Mouse (Mus musculus): Measurements from ENCODE around the gene Foxn1. TPM values are rescaled to one million over a fixed set of nuclear protein-coding genes. Genes with fewer than 3 reads are reported as not detected.

Gene Foxn1
- polyA plus RNA-seq, 1 experiment, result 0.06 TPM

DNA sequence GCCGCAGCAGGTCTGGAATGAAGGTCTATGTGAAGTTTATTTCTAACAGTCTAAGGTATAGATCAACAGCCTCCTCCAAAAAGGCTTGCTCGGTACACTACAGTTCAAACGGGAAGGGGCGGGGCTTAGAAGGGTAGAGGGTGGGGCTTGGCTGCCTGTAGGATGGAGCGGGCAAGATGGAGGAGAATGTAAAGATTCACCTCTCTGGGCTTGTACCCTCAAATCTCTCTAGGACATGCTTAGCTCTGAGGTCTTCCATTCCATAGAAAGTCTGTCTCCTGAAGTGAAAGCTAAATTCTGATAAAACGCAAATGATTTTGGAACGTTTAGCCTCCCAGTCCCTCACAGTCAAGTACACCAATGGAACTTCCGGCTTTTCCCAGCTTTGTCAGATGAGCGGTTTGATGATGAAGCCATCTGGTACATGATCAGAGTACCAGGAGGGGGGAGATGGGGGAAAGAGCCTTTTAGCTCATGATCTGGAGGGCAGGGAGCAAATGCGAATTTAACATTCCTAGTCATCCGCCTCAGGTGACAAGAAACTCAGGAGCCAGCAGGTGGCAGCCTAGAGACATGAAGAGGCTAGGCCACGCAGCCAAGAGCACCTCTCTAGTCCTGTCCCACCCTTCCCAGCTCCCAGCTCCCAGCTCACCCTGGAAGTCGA, 26.1 kb downstream of the Foxn1 start:
- H3K4me3 ChIP-seq (ENCODE audit: low read depth, low read length), result peak overlapping the region; percentile 39
- H3K27me3 ChIP-seq (ENCODE audit: control insufficient read depth, insufficient read depth, low read length), result no peaks in the 10 kb centered on the region
- H3K36me3 ChIP-seq (ENCODE audit: control insufficient read depth, insufficient read depth, low read length), result no peaks in the 10 kb centered on the region
- no peak overlapping the region for H3K27ac ChIP-seq (ENCODE audit: insufficient read depth, low read depth, low read length)
- H3K4me1 ChIP-seq (ENCODE audit: control insufficient read depth, insufficient read depth, insufficient read length, low read length), result peaks cover 32% of the 10 kb centered on the region
- WGBS, result 10% methylated on average over 13 of the region's 13 CpGs
- TF ChIP-seq POLR2A (IDR thresholded peaks at IDR 0.05; ENCODE audit: low read depth, low read length) (no peak), CTCF (IDR thresholded peaks at IDR 0.05; ENCODE audit: extremely low read depth, insufficient read length, insufficient replicate concordance, low read depth, low read length) (peak; percentile 88; the same call in 1 of the 2 replicates)

DNA sequence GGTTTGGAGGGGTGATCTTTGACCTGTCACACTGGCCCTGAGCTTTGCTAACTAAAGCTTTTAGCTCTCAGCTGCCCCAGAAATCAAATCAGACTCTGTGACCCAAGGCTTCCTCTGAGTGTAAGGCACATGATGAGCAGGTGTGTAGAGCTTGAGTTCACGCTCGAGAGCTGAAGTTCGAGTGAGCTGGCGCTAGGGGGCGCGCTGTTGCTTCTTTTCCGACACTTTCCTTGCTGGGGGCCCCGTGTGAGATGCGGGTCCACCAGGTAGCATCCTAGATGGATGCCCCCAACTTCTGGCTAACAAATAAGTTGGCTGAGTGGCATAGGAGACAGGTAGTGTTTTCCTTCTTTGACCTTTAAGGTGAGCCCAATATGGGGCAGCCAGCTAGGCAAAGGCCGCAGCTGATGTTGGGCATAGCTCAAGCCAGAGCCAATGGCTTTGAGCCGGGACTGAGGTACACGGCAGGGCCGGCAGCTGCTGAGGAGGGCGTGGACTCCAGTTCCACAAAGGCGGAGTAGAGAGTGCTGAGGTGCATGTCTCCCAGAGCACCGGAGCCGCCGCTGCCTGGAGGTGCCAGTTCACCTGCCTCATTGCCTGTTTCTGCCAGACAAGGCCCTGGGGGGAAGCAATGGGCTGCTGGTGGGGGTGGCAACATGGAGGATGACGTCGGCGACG, 27.9 kb downstream of the Foxn1 start:
- H3K4me3 ChIP-seq (ENCODE audit: low read depth, low read length), result no peak overlapping the region
- no peak overlapping the region for H3K27ac ChIP-seq (ENCODE audit: insufficient read depth, low read depth, low read length)
- WGBS, result 19% methylated on average over 22 of the region's 22 CpGs
- H3K27me3 ChIP-seq (ENCODE audit: control insufficient read depth, insufficient read depth, low read length), result no peaks in the 10 kb centered on the region
- peaks cover 16% of the 10 kb centered on the region for H3K4me1 ChIP-seq (ENCODE audit: control insufficient read depth, insufficient read depth, insufficient read length, low read length)
- no peaks in the 10 kb centered on the region for H3K36me3 ChIP-seq (ENCODE audit: control insufficient read depth, insufficient read depth, low read length)
- no peak for TF ChIP-seq POLR2A (IDR thresholded peaks at IDR 0.05; ENCODE audit: low read depth, low read length)
- peak; percentile 85; the same call in 1 of the 2 replicates for TF ChIP-seq CTCF (IDR thresholded peaks at IDR 0.05; ENCODE audit: extremely low read depth, insufficient read length, insufficient replicate concordance, low read depth, low read length)

DNA sequence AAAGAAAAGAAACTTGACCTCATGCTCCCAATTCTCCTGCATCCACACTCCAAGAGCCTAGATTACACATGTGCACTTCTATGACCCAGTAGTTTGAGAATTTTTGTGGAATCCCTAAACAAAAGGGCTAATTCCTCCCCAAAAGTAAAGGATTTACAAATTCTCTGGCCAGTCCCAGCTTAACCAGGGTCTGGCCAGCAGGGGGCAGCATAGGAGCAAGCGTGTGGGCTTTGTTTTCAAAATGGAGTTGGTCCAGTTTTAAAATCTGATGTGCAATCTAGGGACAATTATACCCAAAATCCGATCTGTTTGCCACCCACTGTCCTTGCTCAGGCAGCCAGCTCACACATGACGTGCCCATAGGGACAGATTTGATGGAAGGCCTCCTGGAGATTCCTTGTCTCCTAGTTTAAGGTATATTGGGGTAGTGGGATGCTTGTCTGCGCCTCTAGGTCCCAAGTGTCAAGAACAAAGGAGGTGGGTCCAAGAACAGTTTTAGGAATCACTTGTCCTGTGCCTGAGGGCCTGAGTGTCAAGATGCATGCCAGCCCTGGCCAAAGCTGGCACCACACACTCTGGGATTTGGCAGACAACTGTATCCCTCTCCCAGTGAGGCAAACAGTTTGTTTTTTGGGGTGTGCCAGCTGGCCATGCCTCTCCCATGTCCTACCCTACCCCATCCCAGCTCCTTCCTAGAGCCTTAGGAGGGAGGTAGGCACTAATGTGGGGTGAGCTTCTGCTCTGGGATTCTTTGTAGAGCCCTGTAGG, 30.7 kb downstream of the Foxn1 start:
- Histone ChIP-seq H3K4me3 (ENCODE audit: low read depth, low read length) (no peak overlapping the region), H3K27me3 (ENCODE audit: control insufficient read depth, insufficient read depth, low read length) (no peaks in the 10 kb centered on the region), H3K4me1 (ENCODE audit: control insufficient read depth, insufficient read depth, insufficient read length, low read length) (peaks cover 6% of the 10 kb centered on the region; the same call in 1 of the 2 replicates), H3K36me3 (ENCODE audit: control insufficient read depth, insufficient read depth, low read length) (no peaks in the 10 kb centered on the region), H3K27ac (ENCODE audit: insufficient read depth, low read depth, low read length) (no peak overlapping the region)
- TF ChIP-seq CTCF (IDR thresholded peaks at IDR 0.05; ENCODE audit: extremely low read depth, insufficient read length, insufficient replicate concordance, low read depth, low read length) (peak; percentile 93; the same call in 1 of the 2 replicates), POLR2A (IDR thresholded peaks at IDR 0.05; ENCODE audit: low read depth, low read length) (no peak)
- 33% methylated on average over 4 of the region's 4 CpGs for WGBS

GRCm38 (mm10) chr11:78354905-78355304, 31.5 kb downstream of the Foxn1 start:
- 80% methylated on average over 6 of the region's 6 CpGs for WGBS
- TF ChIP-seq POLR2A (IDR thresholded peaks at IDR 0.05; ENCODE audit: low read depth, low read length), result no peak
- no peak for TF ChIP-seq CTCF (IDR thresholded peaks at IDR 0.05; ENCODE audit: extremely low read depth, insufficient read length, insufficient replicate concordance, low read depth, low read length)
- no peaks in the 10 kb centered on the region for H3K36me3 ChIP-seq (ENCODE audit: control insufficient read depth, insufficient read depth, low read length)
- no peak overlapping the region for H3K27ac ChIP-seq (ENCODE audit: insufficient read depth, low read depth, low read length)
- H3K27me3 ChIP-seq (ENCODE audit: control insufficient read depth, insufficient read depth, low read length), result no peaks in the 10 kb centered on the region
- no peak overlapping the region for H3K4me3 ChIP-seq (ENCODE audit: low read depth, low read length)
- peaks cover 5% of the 10 kb centered on the region; the same call in 1 of the 2 replicates for H3K4me1 ChIP-seq (ENCODE audit: control insufficient read depth, insufficient read depth, insufficient read length, low read length)

GRCm38 (mm10) chr11:78353081-78353480, 33.3 kb downstream of the Foxn1 start:
- WGBS, result 83% methylated on average over 1 of the region's 1 CpGs

DNA sequence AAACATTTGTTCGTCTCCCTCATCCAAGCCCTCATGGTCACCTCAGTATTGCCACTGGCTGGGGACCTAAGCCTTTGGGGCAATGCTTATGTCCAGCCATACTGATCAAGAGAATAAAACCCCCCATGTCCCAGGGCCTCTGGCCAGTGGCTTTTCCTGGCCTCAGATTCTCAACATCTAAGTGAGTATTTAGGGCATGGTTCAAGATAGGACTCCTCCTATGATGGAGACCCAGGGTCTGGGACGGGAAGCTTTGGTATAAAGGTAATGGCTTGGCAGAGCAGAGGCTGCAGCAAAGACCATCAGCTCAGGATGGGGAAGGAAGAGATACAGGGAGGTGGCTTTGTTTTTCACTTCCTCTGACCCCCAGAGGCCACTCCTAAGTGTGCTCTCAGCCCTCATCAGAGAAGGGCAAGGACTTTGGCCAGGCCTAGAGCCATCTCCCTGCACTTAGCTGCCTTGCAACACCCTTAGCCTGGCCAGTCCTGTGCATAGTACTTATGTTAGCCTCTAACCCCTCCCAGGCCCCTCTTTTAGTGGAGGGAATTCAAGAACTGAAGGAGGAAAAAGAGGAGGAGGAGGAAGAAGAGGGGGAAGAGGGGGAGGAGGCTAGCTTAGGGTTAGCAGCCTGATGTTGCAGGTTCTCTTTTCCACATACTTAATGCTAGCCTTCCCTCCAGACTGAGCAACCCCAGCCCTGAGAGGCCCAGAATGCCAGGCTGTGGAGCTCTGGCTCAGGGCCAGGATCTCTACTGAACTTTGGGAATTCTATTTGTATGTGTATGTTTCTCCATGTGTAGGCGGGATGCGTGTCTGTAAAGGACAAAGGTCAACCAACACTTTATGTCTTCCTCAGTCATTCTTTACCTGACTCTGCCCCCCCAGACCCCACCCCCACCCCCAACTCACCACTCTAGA, 36.7 kb downstream of the Foxn1 start:
- H3K27ac ChIP-seq (ENCODE audit: insufficient read depth, low read depth, low read length), result peak overlapping the region; percentile 54
- H3K4me1 ChIP-seq (ENCODE audit: control insufficient read depth, insufficient read depth, insufficient read length, low read length), result peaks cover 23% of the 10 kb centered on the region
- 53% methylated on average over 4 of the region's 4 CpGs for WGBS
- TF ChIP-seq CTCF (IDR thresholded peaks at IDR 0.05; ENCODE audit: extremely low read depth, insufficient read length, insufficient replicate concordance, low read depth, low read length), result no peak
- TF ChIP-seq POLR2A (IDR thresholded peaks at IDR 0.05; ENCODE audit: low read depth, low read length), result no peak
- no peaks in the 10 kb centered on the region for H3K36me3 ChIP-seq (ENCODE audit: control insufficient read depth, insufficient read depth, low read length)
- H3K27me3 ChIP-seq (ENCODE audit: control insufficient read depth, insufficient read depth, low read length), result no peaks in the 10 kb centered on the region
- H3K4me3 ChIP-seq (ENCODE audit: low read depth, low read length), result no peak overlapping the region

More at GRCm38 (mm10) chr11:78353081-78353480, 33.3 kb downstream of the Foxn1 start:
- Histone ChIP-seq H3K4me1 (ENCODE audit: control insufficient read depth, insufficient read depth, insufficient read length, low read length) (peaks cover 6% of the 10 kb centered on the region; the same call in 1 of the 2 replicates), H3K4me3 (ENCODE audit: low read depth, low read length) (no peak overlapping the region), H3K36me3 (ENCODE audit: control insufficient read depth, insufficient read depth, low read length) (no peaks in the 10 kb centered on the region), H3K27ac (ENCODE audit: insufficient read depth, low read depth, low read length) (no peak overlapping the region), H3K27me3 (ENCODE audit: control insufficient read depth, insufficient read depth, low read length) (no peaks in the 10 kb centered on the region)
- TF ChIP-seq CTCF (IDR thresholded peaks at IDR 0.05; ENCODE audit: extremely low read depth, insufficient read length, insufficient replicate concordance, low read depth, low read length), result no peak
- no peak for TF ChIP-seq POLR2A (IDR thresholded peaks at IDR 0.05; ENCODE audit: low read depth, low read length)
